Mouse (Mus musculus): ENCODE data around the gene Bri3bp. TPM values are rescaled to one million over a fixed set of nuclear protein-coding genes. Genes with fewer than 3 reads are reported as not detected.

Gene Bri3bp
- polyA plus RNA-seq, 1 experiment from 2014 or later, result 31.8 TPM

DNA sequence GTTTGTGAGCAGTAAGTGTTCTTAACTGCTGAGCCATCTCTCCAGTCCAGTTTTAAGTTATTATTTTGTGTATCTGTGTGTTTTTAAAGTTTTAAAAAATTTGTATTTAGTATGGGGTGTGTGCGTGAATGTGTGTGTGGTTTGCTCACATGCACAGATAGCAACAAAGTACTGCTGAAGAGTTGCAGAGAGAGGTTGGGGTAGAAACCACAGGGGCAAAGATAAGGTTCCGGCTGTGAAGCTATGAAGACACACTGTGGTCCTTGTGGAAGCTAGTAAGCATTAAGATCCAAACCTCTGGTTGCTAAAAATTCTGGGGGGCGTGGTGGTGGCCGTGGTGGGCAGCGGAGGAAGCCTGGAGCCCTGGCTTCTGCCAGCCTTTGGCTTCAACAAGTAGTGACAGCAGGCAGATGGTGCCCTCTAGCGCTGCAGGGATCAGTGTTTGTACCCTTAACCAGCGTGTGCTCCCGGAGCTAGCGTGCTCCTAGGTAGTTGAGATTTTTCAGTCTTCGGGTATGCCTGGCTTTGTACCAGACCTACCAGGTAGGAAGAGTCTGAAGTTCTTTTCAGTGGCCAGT lies 20.6 kb downstream of the Bri3bp start:
- no peaks in the 10 kb centered on the region for H3K36me3 ChIP-seq (ENCODE audit: control insufficient read depth, insufficient read depth, low read length)

DNA sequence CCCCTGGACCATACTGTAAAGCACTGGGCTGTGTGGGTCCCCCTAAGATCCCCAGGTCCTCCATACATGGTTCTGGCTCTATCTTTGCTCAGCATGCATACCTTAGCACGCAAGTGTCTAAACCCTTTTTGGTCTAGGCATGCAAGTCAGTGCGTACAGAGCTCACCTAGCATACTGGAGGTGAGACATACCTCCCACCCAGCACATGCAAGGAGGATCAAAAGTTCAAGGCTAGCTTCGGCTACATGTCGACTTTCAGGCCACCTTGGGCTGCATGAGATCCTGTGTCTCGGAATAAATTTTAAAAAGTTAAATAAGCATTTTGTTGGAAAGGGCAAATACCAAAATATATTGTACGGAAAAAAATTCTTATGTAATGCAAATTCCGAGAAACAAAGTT lies 23.8 kb downstream of the Bri3bp start:
- H3K27ac ChIP-seq (ENCODE audit: low read length), result peak overlapping the region; percentile 67
- no peaks in the 10 kb centered on the region for H3K9me3 ChIP-seq (replicated peaks; ENCODE audit: control insufficient read depth, low read length)
- peak overlapping the region; percentile 49 for H3K4me3 ChIP-seq (replicated peaks; ENCODE audit: low read length)
- ATAC-seq (ENCODE audit: insufficient read depth, low FRiP score), result no peak
- peaks cover 9% of the 10 kb centered on the region for H3K4me1 ChIP-seq (ENCODE audit: control insufficient read depth, insufficient read depth, low read length)
- H3K4me2 ChIP-seq (ENCODE audit: low read depth, low read length), result peak overlapping the region; percentile 67
- no peaks in the 10 kb centered on the region for H3K36me3 ChIP-seq (ENCODE audit: control insufficient read depth, insufficient read depth, low read length)
- no peaks in the 10 kb centered on the region for H3K27me3 ChIP-seq (ENCODE audit: control insufficient read depth, insufficient read depth, low read length)
- peak overlapping the region; percentile 46; the same call in 1 of the 2 replicates for H3K9ac ChIP-seq (ENCODE audit: low read length)
- WGBS, result 32% methylated on average over 7 of the region's 7 CpGs

More for the DNA sequence above, 20.6 kb downstream of the Bri3bp start:
- no peak overlapping the region for H3K9ac ChIP-seq (ENCODE audit: low read length)
- 46% methylated on average over 10 of the region's 10 CpGs for WGBS
- ATAC-seq (ENCODE audit: insufficient read depth, low FRiP score), result no peak
- H3K4me2 ChIP-seq (ENCODE audit: low read depth, low read length), result no peak overlapping the region
- no peak overlapping the region for H3K27ac ChIP-seq (ENCODE audit: low read length)
- H3K27me3 ChIP-seq (ENCODE audit: control insufficient read depth, insufficient read depth, low read length), result no peaks in the 10 kb centered on the region
- no peaks in the 10 kb centered on the region for H3K9me3 ChIP-seq (replicated peaks; ENCODE audit: control insufficient read depth, low read length)
- no peak overlapping the region for H3K4me3 ChIP-seq (replicated peaks; ENCODE audit: low read length)
- H3K4me1 ChIP-seq (ENCODE audit: control insufficient read depth, insufficient read depth, low read length), result peaks cover 9% of the 10 kb centered on the region

GRCm38 (mm10) chr5:125465701-125466106 lies 24.3 kb downstream of the Bri3bp start:
- H3K36me3 ChIP-seq (ENCODE audit: control insufficient read depth, insufficient read depth, low read length), result no peaks in the 10 kb centered on the region
- peak overlapping the region; percentile 64; the same call in 1 of the 2 replicates for H3K27ac ChIP-seq (ENCODE audit: low read length)
- peak overlapping the region; percentile 49 for H3K4me3 ChIP-seq (replicated peaks; ENCODE audit: low read length)
- H3K4me1 ChIP-seq (ENCODE audit: control insufficient read depth, insufficient read depth, low read length), result peaks cover 9% of the 10 kb centered on the region
- H3K9me3 ChIP-seq (replicated peaks; ENCODE audit: control insufficient read depth, low read length), result no peaks in the 10 kb centered on the region
- H3K9ac ChIP-seq (ENCODE audit: low read length), result peak overlapping the region; percentile 69
- ATAC-seq (ENCODE audit: insufficient read depth, low FRiP score), result peak; percentile 100
- peak overlapping the region; percentile 67 for H3K4me2 ChIP-seq (ENCODE audit: low read depth, low read length)
- 0% methylated on average over 25 of the region's 25 CpGs for WGBS
- no peaks in the 10 kb centered on the region for H3K27me3 ChIP-seq (ENCODE audit: control insufficient read depth, insufficient read depth, low read length)

- Histone ChIP-seq H3K4me1 (ENCODE audit: control insufficient read depth, insufficient read depth, low read length) (peaks cover 9% of the 10 kb centered on the region), H3K4me2 (ENCODE audit: low read depth, low read length) (no peak overlapping the region), H3K36me3 (ENCODE audit: control insufficient read depth, insufficient read depth, low read length) (no peaks in the 10 kb centered on the region), H3K4me3 (replicated peaks; ENCODE audit: low read length) (no peak overlapping the region; the same call in 1 of the 2 replicates), H3K27me3 (ENCODE audit: control insufficient read depth, insufficient read depth, low read length) (no peaks in the 10 kb centered on the region), H3K9me3 (replicated peaks; ENCODE audit: control insufficient read depth, low read length) (no peaks in the 10 kb centered on the region), H3K27ac (ENCODE audit: low read length) (no peak overlapping the region), H3K9ac (ENCODE audit: low read length) (0 out of 2 replicates have a peak overlapping the region, but pooled peaks have one; percentile 69)
- no peak for ATAC-seq (ENCODE audit: insufficient read depth, low FRiP score)
- 84% methylated on average over 5 of the region's 5 CpGs for WGBS
Observed at GRCm38 (mm10) chr5:125466483-125466882, 25.1 kb downstream of the Bri3bp start.

- Histone ChIP-seq H3K9me3 (replicated peaks; ENCODE audit: control insufficient read depth, low read length) (no peaks in the 10 kb centered on the region), H3K36me3 (ENCODE audit: control insufficient read depth, insufficient read depth, low read length) (no peaks in the 10 kb centered on the region), H3K27ac (ENCODE audit: low read length) (no peak overlapping the region), H3K9ac (ENCODE audit: low read length) (no peak overlapping the region), H3K4me3 (replicated peaks; ENCODE audit: low read length) (no peak overlapping the region), H3K27me3 (ENCODE audit: control insufficient read depth, insufficient read depth, low read length) (no peaks in the 10 kb centered on the region), H3K4me1 (ENCODE audit: control insufficient read depth, insufficient read depth, low read length) (peaks cover 9% of the 10 kb centered on the region), H3K4me2 (ENCODE audit: low read depth, low read length) (no peak overlapping the region)
- ATAC-seq (ENCODE audit: insufficient read depth, low FRiP score), result no peak
- 88% methylated on average over 14 of the region's 14 CpGs for WGBS
Observed at GRCm38 (mm10) chr5:125467261-125467660, 25.9 kb downstream of the Bri3bp start.

GRCm38 (mm10) chr5:125470713-125471112 lies 29.3 kb downstream of the Bri3bp start:
- ATAC-seq (ENCODE audit: insufficient read depth, low FRiP score), result no peak
- Histone ChIP-seq H3K4me1 (ENCODE audit: control insufficient read depth, insufficient read depth, low read length) (0 out of 2 replicates have a peak, but pooled peaks cover 3% of the 10 kb centered on the region), H3K36me3 (ENCODE audit: control insufficient read depth, insufficient read depth, low read length) (no peaks in the 10 kb centered on the region), H3K9me3 (replicated peaks; ENCODE audit: control insufficient read depth, low read length) (no peaks in the 10 kb centered on the region), H3K27ac (ENCODE audit: low read length) (no peak overlapping the region), H3K4me2 (ENCODE audit: low read depth, low read length) (no peak overlapping the region), H3K9ac (ENCODE audit: low read length) (no peak overlapping the region), H3K4me3 (replicated peaks; ENCODE audit: low read length) (no peak overlapping the region), H3K27me3 (ENCODE audit: control insufficient read depth, insufficient read depth, low read length) (no peaks in the 10 kb centered on the region)
- 87% methylated on average over 4 of the region's 4 CpGs for WGBS

- no peak overlapping the region for H3K9ac ChIP-seq (ENCODE audit: low read length)
- H3K36me3 ChIP-seq (ENCODE audit: control insufficient read depth, insufficient read depth, low read length), result no peaks in the 10 kb centered on the region
- H3K4me2 ChIP-seq (ENCODE audit: low read depth, low read length), result no peak overlapping the region
- H3K4me3 ChIP-seq (replicated peaks; ENCODE audit: low read length), result no peak overlapping the region
- H3K27ac ChIP-seq (ENCODE audit: low read length), result no peak overlapping the region
- no peaks in the 10 kb centered on the region for H3K27me3 ChIP-seq (ENCODE audit: control insufficient read depth, insufficient read depth, low read length)
- no peak for ATAC-seq (ENCODE audit: insufficient read depth, low FRiP score)
- 71% methylated on average over 9 of the region's 9 CpGs for WGBS
- H3K4me1 ChIP-seq (ENCODE audit: control insufficient read depth, insufficient read depth, low read length), result peaks cover 16% of the 10 kb centered on the region
- no peaks in the 10 kb centered on the region for H3K9me3 ChIP-seq (replicated peaks; ENCODE audit: control insufficient read depth, low read length)
Observed at GRCm38 (mm10) chr5:125472796-125473475, 31.6 kb downstream of the Bri3bp start.

DNA sequence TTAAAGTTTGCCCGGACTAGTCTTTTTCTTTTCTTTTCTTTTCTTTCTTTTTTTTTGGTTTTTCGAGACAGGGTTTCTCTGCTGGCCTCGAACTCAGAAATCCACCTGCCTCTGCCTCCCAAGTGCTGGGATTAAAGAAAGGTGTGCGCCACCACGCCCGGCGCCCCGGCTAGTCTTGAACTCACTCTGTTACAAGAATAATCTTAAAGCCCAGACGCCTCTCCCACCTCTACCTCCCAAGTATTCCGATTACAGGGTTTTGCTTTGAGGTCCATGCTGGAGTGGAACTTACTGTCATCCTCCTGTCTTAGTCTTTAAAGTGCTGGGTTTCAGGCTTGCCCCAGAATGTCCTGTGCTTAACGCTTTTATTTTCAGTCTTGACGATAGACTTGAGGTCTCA lies 33.7 kb downstream of the Bri3bp start:
- Histone ChIP-seq H3K27me3 (ENCODE audit: control insufficient read depth, insufficient read depth, low read length) (no peaks in the 10 kb centered on the region), H3K4me2 (ENCODE audit: low read depth, low read length) (peak overlapping the region; percentile 74), H3K4me1 (ENCODE audit: control insufficient read depth, insufficient read depth, low read length) (peaks cover 22% of the 10 kb centered on the region), H3K9me3 (replicated peaks; ENCODE audit: control insufficient read depth, low read length) (no peaks in the 10 kb centered on the region), H3K4me3 (replicated peaks; ENCODE audit: low read length) (peak overlapping the region; percentile 93), H3K9ac (ENCODE audit: low read length) (peak overlapping the region; percentile 44), H3K27ac (ENCODE audit: low read length) (peak overlapping the region; percentile 56), H3K36me3 (ENCODE audit: control insufficient read depth, insufficient read depth, low read length) (no peaks in the 10 kb centered on the region)
- ATAC-seq (ENCODE audit: insufficient read depth, low FRiP score), result no peak
- 57% methylated on average over 12 of the region's 12 CpGs for WGBS

DNA sequence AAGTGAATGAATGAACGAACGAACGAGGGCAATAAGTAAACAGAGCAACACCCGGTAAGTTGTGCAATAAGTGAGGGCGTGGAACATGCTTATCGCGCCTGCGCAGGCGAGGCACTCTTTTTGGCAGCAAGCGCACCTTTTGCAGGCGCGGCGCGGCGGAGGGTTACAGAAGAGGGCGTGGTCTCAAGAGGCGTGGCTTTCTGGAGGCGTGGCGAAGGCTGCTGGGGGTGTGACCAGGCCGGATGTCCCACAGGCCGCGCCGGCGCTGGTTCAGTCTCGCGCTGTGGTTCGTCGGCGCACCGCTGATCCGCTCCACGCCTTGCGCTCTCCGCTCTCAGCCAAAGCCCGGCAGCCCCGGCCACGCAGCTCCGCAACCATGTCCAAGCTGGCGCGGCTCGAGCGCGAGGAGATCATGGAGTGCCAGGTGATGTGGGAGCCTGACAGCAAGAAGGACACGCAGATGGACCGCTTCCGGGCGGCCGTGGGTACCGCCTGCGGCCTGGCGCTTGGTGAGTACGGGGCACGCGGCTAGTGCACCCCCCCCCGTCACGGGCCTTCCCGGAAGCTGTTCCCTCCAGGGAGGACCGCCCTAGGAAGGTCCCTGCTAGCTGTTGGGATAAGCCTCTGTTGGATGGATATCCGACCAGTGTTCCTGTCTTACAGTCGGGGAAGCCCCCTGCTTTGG lies 34.4 kb downstream of the Bri3bp start, which contains the start of gene Aacs:
TSS of gene Aacs (plus strand) at position 214 of the 685 bp plus-strand sequence.
- WGBS, result under 1% methylated on average over 60 of the region's 60 CpGs

More for the DNA sequence above, 34.4 kb downstream of the Bri3bp start, which contains the start of gene Aacs:
- H3K9me3 ChIP-seq (replicated peaks; ENCODE audit: control insufficient read depth, low read length), result no peaks in the 10 kb centered on the region
- peak within 1 kb of the TSS; percentile 93 for H3K4me3 ChIP-seq (replicated peaks; ENCODE audit: low read length)
- peak within 1 kb of the TSS; percentile 74 for H3K4me2 ChIP-seq (ENCODE audit: low read depth, low read length)
- peak within 1 kb of the TSS; percentile 90 for H3K9ac ChIP-seq (ENCODE audit: low read length)
- H3K27me3 ChIP-seq (ENCODE audit: control insufficient read depth, insufficient read depth, low read length), result no peaks in the 10 kb centered on the region
- H3K4me1 ChIP-seq (ENCODE audit: control insufficient read depth, insufficient read depth, low read length), result peaks cover 28% of the 10 kb centered on the region
- H3K27ac ChIP-seq (ENCODE audit: low read length), result peak within 1 kb of the TSS; percentile 85
- no peaks in the 10 kb centered on the region for H3K36me3 ChIP-seq (ENCODE audit: control insufficient read depth, insufficient read depth, low read length)
- ATAC-seq (ENCODE audit: insufficient read depth, low FRiP score), result peak; percentile 95
